Mouse (Mus musculus) cerebellum, adult 11-12 months (tissue): ENCODE data around the gene Cyp2d9.
"Not testable (repeated sequence)": the region's sequence is repeated elsewhere in the genome, so short reads cannot be mapped to it uniquely, and the experiment has no call there.

ENCODE experiments used
- DNase-seq: peaks from one replicate; pipeline ENCODE4 v3.0.0; 2022

Gene Cyp2d9

DNA sequence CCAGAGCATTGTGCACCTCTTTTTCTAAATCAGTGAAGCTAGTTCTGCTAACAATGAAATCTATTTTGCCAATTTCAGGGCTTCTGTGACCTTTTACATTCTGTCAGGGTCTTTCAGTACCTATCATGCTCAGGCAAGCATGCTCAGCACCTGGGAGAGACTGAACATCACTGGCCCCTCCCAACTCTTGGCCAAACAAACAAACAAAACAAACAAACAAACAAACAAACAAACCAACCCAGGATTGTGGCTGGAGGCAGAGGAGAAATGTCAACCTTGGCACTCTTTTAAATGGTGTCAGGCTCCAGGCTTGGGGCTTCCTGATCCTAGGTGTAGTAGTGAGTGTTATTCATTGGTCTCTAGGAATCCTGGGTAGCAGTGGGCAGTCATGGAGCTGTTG, at the start of gene Cyp2d9:
TSS of gene Cyp2d9 (plus strand) at position 301 of the 400 bp plus-strand sequence.
- DNase-seq: no peak

DNA sequence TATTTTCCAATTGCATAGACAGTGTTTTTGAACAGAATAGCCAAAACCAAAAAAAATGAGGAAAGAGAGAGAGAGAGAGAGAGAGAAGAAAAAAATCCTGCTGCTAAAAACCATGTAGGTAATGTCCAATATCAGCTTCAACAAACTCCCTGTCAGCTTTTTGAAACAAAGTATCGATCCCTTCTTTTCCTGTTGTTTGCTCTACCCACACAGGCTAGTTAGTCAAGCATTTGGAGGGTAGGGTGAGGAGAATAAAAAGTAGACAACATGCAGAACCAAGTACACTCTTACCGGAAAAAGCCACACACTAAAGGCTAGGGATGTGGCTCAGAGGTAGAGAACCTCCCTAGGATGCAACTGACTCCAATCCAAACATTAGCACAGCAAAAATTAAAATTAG, 47.5 kb upstream of the Cyp2d9 start:
- DNase-seq: no peak

DNA sequence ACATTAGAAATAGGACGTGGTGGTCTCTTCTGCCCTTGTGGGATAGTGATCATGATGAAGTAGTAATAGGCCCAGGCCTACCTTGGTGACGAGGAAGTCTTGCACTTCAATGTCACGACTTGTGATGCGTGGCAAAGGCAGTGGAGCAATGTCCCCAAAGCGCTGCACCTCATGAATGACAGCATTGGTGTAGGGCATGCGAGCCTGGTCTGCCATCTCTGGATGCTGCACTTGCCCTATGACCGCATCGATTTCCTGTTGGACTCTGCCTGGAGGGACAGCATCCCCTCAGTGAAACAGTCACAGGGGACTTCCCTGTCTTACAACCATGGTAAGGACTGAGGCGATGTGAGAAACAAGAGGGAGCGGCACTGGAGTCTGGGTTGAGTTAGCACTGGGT, 43.3 kb upstream of the Cyp2d9 start:
- DNase-seq: not testable (repeated sequence)

DNA sequence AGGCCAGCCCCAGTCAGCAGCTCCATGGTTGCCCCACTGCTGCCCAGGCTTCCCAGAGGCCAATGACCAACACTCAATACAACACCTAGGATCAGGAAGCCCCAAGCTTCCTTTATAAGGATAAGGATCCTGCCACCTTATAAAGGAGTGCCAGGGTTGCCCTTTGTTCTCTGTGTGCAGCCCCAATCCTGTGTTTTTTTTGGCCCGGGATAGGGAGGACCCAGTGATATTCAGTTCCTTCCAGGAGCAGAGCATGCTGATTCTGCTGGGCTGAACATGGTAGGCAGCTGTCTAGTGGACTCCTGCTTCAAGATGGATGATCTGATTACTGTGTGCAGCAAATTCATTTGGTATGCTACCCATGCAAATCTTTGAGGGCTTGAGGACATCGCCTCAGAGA, 39.3 kb upstream of the Cyp2d9 start, which contains the start of gene Cyp2d11:
TSS of gene Cyp2d11 (minus strand) at position 101 of the 400 bp plus-strand sequence.
- DNase-seq: not testable (repeated sequence)

DNA sequence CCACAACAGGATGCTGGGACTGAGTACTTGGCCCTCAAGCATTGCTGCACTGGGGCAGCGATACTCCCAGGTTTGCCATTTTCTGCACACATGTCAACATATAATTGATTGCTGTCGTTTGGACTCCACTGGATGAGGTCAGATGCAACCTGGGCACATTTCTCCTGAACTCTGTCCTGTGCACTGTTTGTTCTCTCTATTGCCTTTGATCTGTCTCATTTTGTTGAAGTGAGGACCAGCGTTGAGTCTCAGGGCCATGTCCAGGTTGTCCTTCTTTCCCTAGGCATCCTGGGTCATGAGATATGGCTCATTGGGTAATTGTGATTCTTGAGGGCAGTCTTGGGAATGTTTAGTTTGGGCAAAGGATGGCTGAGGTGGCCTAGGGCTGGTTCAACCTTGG, 37.3 kb upstream of the Cyp2d9 start:
- not testable (repeated sequence) for DNase-seq

DNA sequence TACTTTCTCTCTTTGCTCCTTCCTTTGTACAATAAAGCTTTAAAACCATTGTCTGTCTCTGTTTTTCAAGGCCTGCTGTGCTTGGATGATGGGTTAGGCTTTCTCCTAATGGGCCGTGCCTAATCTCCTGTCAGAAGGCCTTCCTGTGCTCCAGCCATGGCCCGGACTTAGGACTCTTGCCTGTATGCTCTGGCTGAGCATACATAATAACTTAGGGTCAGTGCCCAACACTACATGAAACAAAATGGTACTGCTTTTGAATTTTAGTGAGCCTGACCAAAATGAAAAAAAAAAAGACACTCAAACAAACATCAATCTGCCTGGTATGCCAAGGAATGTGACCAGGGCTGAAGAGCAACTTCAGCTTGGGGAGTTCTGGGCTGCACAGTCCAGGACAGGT, 31.7 kb upstream of the Cyp2d9 start:
- DNase-seq: no peak

DNA sequence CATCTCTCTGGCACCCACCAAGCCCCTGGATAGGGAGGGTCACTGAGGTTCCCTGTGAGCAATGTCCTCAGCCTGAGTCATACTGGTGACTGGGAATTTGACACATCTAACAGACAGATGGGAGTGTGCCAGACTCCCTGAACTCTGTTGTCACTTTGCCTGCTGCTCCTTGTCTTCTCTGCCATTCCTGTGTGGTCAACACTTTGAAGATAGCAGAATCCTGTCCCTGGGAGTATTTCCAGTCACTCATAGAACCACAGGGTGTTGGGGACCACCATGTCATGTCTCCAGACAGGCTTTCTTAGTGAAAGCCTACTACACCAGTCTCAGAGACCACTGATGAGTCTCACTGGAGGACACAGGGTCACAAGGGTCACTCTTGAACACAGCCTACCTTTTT, 31.1 kb upstream of the Cyp2d9 start:
- no peak for DNase-seq

DNA sequence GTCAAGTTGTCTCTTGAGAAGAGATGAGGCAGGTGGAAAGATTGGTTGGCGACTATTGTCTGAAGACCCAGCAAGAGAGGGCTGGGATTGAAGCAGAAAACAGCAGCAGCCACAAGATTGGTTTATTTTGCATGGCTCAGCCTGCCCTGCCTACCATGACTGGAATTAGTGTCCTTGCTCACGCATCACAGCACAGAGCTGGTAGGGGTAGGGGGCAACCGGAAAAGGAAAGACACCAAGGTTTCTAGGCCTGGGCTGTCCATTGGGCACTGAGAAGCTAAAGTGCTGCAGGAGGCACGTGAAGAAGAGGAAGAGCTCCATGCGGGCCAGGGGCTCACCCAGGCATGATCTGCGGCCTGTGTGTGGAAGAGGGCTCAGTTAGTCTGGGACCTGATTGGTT, 30.5 kb upstream of the Cyp2d9 start:
- DNase-seq: no peak

DNA sequence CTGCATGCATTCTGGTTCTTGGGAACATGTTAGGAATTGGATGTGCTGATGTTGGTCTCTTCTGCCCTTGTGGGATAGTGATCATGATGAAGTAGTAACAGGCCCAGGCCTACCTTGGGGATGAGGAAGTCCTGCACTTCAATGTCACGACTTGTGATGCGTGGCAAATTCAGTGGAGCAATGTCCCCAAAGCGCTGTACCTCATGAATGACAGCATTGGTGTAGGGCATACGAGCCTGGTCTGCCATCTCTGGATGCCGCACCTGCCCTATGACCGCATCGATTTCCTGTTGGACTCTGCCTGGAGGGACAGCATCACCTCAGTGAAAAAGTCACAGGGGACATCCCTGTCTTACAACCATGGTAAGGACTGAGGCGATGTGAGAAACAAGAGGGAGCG, 29.6 kb upstream of the Cyp2d9 start:
- DNase-seq: no peak

DNA sequence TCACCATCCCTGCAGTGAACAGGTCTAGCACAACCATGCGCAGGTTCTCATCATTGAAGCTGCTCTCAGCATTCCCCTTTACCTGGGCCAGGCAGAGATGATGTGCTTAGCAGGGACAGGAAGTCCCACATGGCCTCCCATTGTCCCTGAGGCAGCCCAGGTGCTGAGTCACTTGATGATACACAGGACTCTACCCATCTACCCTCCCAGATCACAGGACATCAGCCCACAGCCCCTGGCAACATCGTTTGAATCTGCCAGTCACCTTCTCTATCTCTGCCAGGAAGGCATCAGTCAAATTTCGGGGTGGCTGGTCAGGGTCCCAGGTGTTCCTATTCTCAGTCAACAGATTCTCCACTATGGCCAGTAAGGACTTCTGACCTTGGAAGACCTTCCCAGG, 29.1 kb upstream of the Cyp2d9 start:
- DNase-seq: no peak

DNA sequence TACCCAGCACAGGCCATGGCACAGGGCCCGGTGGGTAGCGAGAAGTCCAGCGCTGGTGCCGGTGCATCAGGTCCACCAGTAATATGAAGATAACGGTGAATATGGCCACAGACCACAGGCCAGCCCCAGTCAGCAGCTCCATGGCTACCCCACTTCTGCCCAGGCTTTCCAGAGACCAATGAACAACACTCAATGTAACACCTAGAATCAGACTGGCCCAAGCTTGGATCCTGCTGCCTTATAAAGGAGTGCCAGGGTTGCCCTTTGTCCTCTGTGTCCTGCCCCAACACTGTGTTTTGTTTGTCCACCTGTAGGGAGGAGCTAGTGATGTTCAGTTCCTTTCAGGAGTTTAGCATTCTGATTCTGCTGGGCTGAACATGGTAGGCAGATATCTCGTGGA, 26.3 kb upstream of the Cyp2d9 start, which contains the start of gene Cyp2d10:
TSS of gene Cyp2d10 (minus strand) at position 215 of the 400 bp plus-strand sequence.
- DNase-seq: no peak

DNA sequence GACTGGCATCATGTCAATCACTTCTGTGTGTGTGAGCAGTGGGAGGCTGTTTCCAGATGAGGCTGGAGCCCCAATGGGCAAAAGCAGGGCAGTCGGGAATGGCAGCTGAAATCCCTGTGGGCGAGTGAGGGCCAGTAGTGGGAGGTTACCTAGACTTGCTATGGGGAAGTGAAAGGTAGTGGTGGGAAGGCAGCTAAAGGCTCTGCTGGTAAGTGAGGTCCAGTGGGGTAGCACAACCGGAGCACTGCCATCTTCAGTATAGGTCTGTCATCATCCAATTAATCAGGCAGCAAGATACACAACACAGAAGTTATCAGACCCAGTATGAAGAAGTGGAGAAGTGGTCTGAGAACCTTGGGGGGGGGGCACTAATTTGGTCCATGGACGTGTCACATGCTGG, 25.7 kb upstream of the Cyp2d9 start:
- DNase-seq: no peak

DNA sequence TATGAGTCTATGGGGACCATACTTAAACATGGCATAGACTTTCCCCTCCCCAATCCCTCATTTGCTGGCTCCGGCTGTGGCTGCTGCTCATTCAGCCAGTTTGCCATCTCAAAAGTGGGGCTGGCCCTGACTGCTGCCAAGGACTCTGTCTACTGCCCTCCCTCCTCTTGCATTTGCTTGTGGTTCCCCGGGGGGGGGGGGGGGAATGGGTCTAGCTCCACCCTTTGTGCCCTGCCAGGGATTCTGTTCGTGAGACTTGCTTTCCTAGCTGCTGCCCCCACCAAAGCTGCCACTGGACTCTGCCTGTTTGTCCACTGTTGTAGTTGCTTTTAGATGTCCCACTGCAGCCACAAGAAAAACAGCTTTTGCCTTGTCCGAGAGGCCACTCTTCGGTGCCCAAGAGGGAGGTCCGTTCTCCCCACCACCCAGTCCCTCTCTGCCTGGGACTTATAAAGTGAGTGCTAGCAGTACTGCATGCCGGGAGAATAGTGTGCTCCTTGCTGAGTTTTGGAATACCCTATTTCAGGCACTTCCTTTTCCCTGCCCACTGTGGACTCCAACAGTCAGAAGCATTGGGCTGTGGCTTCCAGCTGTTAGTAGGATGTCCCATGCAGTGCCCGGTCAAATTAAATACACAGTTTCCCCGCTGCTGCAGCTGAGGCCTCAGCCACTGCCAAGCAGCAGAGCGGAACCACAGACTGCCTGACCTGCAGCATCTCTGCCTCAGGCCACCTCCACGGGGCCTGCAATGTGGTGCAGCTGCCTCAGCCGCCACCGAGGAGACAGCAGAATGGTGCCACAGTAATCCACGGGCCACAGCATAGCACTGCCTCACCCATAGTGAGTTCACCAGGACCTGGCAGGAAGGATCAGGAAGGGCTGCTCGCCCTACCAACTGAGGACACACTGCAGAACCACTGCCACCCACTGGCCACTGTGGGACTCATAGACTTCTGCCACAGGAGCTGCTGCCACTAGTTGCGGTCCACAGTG, 16.1 kb upstream of the Cyp2d9 start:
- DNase-seq: peak; percentile 87

DNA sequence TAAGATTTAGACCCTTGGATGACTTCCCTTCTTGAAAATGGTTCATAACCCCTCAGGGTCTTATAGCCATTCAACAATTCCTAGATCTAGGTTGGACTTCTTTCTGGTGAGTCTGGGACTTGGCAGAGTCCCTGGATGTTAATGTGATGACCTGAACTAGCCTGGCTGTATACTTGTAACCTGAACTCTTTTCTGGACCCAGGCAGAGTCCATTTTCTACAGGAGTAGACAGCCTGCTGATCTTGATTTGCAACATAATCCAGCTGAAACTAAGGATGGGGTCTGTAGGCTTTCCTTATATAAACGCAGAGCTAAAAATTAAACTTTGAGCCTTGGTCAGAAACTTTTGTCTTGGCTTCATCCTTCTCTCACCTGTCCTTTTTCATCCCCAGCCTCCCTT, 14.6 kb upstream of the Cyp2d9 start:
- no peak for DNase-seq

DNA sequence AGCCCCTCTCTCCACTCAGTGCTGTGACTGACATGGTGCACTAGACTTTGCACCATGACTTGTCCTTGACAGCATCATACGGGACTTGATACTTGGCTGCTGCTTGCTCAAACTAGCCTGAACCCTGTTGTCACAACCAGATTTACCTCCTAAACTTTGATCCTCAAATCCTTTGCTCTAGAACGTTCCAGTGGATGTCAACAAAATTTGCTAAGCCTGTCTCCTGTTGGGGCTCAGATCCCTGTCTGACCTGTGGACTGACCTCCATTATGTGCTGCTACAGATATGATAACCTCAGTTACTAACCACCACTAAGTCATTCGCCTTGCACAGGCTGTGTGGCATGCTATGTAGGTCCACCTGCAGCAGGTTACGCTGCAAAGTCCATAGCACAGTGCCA, 10.3 kb upstream of the Cyp2d9 start:
- no peak for DNase-seq

DNA sequence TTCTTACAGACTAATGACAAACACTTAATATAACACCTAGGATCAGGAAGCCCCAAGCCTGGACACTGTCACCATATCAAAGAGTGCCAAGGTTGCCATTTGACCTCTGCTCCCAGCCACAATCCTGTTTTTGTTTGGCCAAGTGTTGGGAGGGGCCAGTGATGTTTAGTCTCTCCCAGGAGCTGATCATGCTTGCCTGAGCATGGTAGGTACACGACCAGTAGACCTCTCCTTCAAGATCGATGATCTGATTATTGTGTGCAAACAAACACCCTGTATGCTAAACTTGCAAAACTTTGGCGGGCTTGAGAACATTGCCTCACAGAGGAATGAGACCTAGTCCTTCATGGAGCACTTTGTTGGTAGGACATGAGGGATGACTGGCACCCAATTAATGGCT, 9.8 kb upstream of the Cyp2d9 start:
- DNase-seq: no peak

DNA sequence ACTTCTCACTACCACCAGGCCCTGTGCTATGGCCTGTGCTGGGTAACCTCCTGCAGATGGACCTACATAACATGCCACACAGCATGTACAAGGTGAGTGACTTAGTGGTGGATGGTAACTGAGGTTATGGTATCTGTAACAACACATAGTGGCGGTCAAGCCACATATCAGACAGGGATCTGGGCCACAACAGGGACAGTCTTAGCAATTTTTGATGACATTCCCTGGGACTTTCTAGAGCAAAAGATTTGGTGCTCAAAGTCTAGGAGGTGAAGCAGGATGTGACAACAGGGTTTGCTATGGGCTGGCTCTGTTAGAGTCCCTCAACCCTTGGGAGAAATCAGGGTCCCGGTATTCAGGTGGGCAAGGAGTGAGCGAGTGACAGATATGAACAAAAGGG, 384 bp downstream of the Cyp2d9 start:
- DNase-seq: no peak

DNA sequence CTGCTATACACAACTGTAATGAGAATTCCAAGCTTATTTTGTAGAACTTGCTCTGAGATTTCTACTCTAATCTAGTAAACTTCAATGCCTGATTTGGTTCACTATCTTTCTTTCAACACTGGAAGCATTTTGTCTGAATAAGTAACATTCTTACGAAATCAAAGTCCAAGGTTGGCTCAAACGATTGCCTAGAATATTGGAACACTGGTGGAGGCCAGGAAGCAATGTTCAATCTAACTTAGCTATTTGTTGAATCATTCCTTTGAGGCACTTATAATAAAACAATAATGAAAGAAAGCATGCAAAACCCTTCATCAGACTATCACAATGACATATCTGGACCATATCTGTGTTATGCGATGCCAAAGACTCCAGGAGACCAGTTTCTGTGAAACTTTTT, 1.3 kb downstream of the Cyp2d9 start:
- no peak for DNase-seq

DNA sequence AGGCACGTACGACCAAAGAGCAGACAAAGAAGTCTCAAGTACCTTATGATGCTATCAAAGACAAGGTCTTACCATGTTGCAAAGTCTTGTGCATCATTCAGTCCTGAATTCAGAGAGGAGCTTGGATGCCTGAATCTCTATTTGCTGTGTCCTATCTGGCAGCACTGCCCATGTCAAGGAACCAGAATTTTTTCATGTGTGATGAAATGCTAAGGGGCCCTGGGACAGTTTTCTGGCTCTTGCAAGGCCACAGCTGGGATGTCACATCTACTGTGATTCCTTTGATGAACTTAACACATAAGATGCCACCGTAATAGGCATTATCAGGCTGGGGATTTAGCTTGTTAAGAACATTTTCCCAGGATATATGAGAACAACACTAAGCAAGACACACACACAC, 1.8 kb downstream of the Cyp2d9 start:
- DNase-seq: no peak

DNA sequence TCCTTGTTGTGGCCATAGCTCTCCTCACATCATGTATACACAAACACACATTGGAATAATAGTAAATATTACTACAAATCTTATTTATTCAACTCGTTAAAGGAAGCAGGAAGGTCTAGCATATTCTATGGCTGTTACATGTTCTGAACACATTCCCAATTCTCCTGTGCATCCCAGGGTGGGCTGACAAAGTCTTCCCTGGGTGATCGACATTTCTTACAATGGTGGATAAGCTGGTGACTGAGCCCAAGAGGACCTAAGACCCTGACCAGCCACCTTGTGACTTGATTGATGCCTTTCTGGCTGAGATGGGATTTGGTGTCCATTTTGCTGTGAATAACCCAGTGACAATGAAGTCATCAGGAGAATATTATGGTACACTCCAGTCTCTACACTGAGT, 2.4 kb downstream of the Cyp2d9 start:
- no peak for DNase-seq

DNA sequence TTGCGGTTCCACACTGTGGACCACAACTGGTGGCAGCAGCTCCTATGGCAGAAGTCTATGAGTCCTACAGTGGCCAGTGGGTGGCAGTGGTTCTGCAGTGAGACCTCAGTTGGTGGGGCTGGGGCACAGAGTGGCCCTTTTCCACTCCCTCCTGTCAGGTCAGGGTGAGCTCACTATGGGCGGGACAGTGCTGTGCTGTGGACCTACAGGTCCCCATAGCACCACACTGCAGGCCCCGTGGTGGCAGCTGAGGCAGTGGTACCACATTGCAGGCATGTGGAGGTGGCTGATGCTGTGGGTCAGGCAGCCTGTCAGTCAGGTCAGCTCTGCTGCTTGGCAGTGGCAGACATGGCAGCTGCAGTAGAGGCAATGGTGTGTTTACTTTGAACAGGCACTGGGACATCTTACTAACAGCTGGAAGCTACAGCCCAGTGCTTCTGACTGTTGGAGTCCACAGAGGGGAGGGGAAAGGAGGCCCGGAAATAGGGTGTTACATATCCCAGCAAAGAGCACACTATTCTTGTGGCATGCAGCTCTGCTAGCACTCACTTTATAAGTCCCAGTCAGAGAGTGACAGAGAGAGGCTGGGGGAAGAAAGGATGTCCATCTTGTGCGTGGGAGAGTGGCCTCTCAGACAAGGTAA, 4.9 kb downstream of the Cyp2d9 start:
- DNase-seq: no peak

DNA sequence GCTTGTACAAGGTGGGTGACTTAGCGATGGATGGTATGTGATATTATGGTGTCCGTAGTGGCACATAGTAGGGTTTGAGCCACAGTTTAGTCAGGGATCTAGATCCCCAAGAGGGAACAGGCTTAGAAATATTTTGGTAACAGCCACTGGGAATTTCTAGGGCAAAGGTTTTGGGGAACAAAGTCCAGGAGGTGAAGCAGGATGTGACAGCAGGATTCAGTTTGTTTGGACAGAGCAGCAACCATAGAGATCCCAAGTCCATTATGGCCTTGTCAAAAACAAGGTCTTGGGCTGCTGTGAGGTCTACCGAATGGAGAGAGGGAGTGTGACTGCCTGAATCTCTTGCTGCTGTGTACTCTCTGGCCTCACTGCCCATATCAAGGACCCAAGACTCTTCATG, 10.4 kb downstream of the Cyp2d9 start:
- DNase-seq: no peak

DNA sequence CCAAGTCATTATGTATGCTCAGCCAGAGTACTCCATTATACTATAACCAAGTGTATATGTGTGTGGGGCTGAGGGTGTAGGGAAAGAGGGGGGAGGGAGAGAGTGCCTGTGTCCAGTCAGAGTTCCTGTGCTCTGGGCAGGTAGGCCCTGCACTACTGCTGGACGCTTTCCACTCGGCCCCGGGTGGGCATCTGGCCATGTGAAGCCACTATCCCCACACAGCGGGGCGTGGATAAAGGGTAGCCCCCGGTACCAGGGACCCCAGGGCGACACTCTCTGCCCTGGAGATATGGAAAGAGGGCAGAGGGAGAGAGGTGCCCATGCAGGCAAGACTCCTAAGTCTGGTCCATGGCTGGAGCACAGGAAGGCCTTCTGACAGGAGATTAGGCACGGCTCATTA, 12.0 kb downstream of the Cyp2d9 start:
- DNase-seq: no peak

DNA sequence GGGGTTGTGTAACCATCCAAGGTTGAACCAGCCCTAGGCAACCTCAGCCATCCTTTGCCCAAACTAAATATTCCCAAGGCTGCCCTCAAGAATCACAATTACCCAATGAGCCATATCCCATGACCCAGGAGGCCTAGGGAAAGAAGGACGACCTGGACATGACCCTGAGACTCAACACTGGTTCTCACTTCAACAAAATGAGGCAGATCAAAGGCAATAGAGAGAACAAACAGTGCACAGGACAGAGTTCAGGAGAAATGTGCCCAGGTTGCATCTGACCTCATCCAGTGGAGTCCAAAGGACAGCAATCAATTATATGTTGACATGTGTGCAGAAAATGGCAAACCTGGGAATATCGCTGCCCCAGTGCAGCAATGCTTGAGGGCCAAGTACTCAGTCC, 16.8 kb downstream of the Cyp2d9 start:
- DNase-seq: not testable (repeated sequence)
